Mouse (Mus musculus): ENCODE measurements around the gene Il18r1.

DNA sequence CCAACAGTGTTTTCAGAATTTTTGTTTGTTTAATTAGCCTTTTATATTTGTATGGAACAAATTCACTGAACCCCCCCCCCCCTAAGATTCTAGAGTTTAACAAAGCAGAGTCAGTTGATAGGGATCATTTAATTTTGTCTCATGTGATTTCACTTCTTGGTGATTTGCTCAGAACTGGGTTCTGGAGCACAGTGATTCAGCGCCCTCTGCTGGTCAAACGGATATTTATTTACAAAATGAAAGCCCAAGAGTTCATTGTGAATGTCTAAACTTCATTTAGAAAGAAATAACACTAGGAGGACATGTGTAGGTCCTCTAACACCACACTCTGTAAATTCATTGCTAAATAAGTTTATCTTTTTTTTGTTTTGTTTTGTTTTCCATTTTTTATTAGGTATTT lies 79.3 kb downstream of the Il18r1 start:
- no peak for TF ChIP-seq MYOG (IDR thresholded peaks at IDR 0.05; ENCODE audit: control insufficient read depth in 1 of 3, insufficient read depth in 1 of 3, insufficient read length in 2 of 3, low read depth in 2 of 3)
- TF ChIP-seq POLR2A (IDR thresholded peaks at IDR 0.05; ENCODE audit: insufficient read length, low read depth) = no peak
- no peak for TF ChIP-seq MAX (IDR thresholded peaks at IDR 0.05; ENCODE audit: low read depth)
- TF ChIP-seq TCF12 (IDR thresholded peaks at IDR 0.05; ENCODE audit: insufficient read depth, poor library complexity, severe bottlenecking) = no peak
- no peak for TF ChIP-seq MYOD1 (IDR thresholded peaks at IDR 0.05; ENCODE audit: control insufficient read depth in 1 of 3, insufficient read length in 2 of 3, low read depth in 2 of 3)
- no peak for TF ChIP-seq E2F4 (IDR thresholded peaks at IDR 0.05; ENCODE audit: insufficient read depth)
- no peak for TF ChIP-seq USF1 (IDR thresholded peaks at IDR 0.05; ENCODE audit: low read depth)
- TF ChIP-seq POLR2AphosphoS2 (IDR thresholded peaks at IDR 0.05; ENCODE audit: insufficient read length, low read depth) = no peak

Measured in myocyte (in vitro differentiated cells).